Mouse (Mus musculus) left cerebral cortex, adult 2 months (tissue): ENCODE measurements around the gene Bcl2l15. TPM values are rescaled to one million over a fixed set of nuclear protein-coding genes. Genes with fewer than 3 reads are reported as not detected.
"Not testable (repeated sequence)": the region's sequence is repeated elsewhere in the genome, so short reads cannot be mapped to it uniquely, and the experiment has no call there.

ENCODE experiments used
- DNase-seq, 2 experiments: peaks; one replicate each; pipeline ENCODE4 v3.0.0; 2021 to 2022; ENCODE audit warnings: low spot score in 2 of 2, mixed read lengths in 1 of 2; ENCODE audit errors: extremely low spot score in 1 of 2
- H3K27ac ChIP-seq: fragments of 200-600 bp; 2 replicates; pipeline ENCODE4 v1.8.1; 2022
- H3K4me3 ChIP-seq: fragments of 200-600 bp; 2 replicates; pipeline ENCODE4 v1.8.1; 2022
- CTCF ChIP-seq: fragments of 200-600 bp; IDR thresholded peaks from 2 replicates; pipeline ENCODE4 v1.8.1; 2022; ENCODE audit warnings: antibody characterized with exemption, mild to moderate bottlenecking, moderate library complexity
- intact Hi-C: fragments of 180-260 bp; cut with DNase I; formaldehyde crosslinking; loops from one replicate; pipeline ENCODE4 v1.15.1; 2025
- total RNA-seq, 2 experiments: library from RNA; stranded (reverse); gene quantifications; 2 replicates each; pipeline ENCODE4 v1.2.3; 2021

Bcl2l15 gene
- total RNA-seq, 2 experiments from 2014 or later = 1.3 to 1.8 TPM

GRCm38 (mm10) chr3:103835272-103835950 is 3.0 kb downstream of the Bcl2l15 start:
- intact Hi-C loops = no loop called here
- DNase-seq = no peak
- Histone ChIP-seq H3K27ac (no peak overlapping the region), H3K4me3 (no peak overlapping the region)
- TF ChIP-seq CTCF = no peak

GRCm38 (mm10) chr3:103835951-103836310 is 3.5 kb downstream of the Bcl2l15 start:
- DNase-seq = no peak
- Histone ChIP-seq H3K27ac (no peak overlapping the region), H3K4me3 (no peak overlapping the region)
- intact Hi-C loops = no loop called here
- TF ChIP-seq CTCF = no peak

- H3K4me3 ChIP-seq = no peak overlapping the region
- TF ChIP-seq CTCF = no peak
These were observed 4.1 kb downstream of the Bcl2l15 start for GRCm38 (mm10) chr3:103836453-103836852.

GRCm38 (mm10) chr3:103839711-103840110 is 7.3 kb downstream of the Bcl2l15 start:
- H3K27ac ChIP-seq = no peak overlapping the region
- no peak for DNase-seq
- no peak overlapping the region for H3K4me3 ChIP-seq
- intact Hi-C loops = no loop called here
- TF ChIP-seq CTCF = no peak

More at GRCm38 (mm10) chr3:103836453-103836852, 4.1 kb downstream of the Bcl2l15 start:
- intact Hi-C loops = no loop called here
- no peak for DNase-seq
- no peak overlapping the region for H3K27ac ChIP-seq

GRCm38 (mm10) chr3:103840195-103840594 is 7.8 kb downstream of the Bcl2l15 start:
- DNase-seq, intact Hi-C loops, H3K27ac ChIP-seq, H3K4me3 ChIP-seq: not testable (repeated sequence)

GRCm38 (mm10) chr3:103840946-103841345 is 8.5 kb downstream of the Bcl2l15 start:
- intact Hi-C loops, DNase-seq, H3K27ac ChIP-seq, H3K4me3 ChIP-seq: not testable (repeated sequence)

- no peak for TF ChIP-seq CTCF
- no peak for DNase-seq
- H3K4me3 ChIP-seq = no peak overlapping the region
- no peak overlapping the region for H3K27ac ChIP-seq
- intact Hi-C loops = loop anchor here (5.0 kb wide), 1 partner anchor 36 kb away; no protein-coding TSS in a partner anchor
These were observed 18.4 kb downstream of the Bcl2l15 start for GRCm38 (mm10) chr3:103850644-103851363.

GRCm38 (mm10) chr3:103851481-103851880 is 19.1 kb downstream of the Bcl2l15 start:
- Histone ChIP-seq H3K27ac (no peak overlapping the region), H3K4me3 (no peak overlapping the region)
- DNase-seq = no peak
- no peak for TF ChIP-seq CTCF
- intact Hi-C loops = loop anchor here (5.0 kb wide), 1 partner anchor 36 kb away; no protein-coding TSS in a partner anchor

- intact Hi-C loops = loop anchor here (5.0 kb wide), 1 partner anchor 35 kb away; no protein-coding TSS in a partner anchor
- no peak for DNase-seq
- Histone ChIP-seq H3K4me3 (no peak overlapping the region), H3K27ac (no peak overlapping the region)
- no peak for TF ChIP-seq CTCF
These were observed 19.5 kb downstream of the Bcl2l15 start for GRCm38 (mm10) chr3:103851882-103852281.

- TF ChIP-seq CTCF = peak; percentile 49
- peak in 1 of 2 experiments; percentile 20 for DNase-seq
- no peak overlapping the region for H3K27ac ChIP-seq
- intact Hi-C loops = loop anchor here (5.0 kb wide), 1 partner anchor 35 kb away; no protein-coding TSS in a partner anchor
- no peak overlapping the region for H3K4me3 ChIP-seq
These were observed 20.3 kb downstream of the Bcl2l15 start for GRCm38 (mm10) chr3:103852565-103853299.

GRCm38 (mm10) chr3:103853804-103854203 is 21.4 kb downstream of the Bcl2l15 start:
- intact Hi-C loops = loop anchor here (5.0 kb wide), 1 partner anchor 33 kb away; no protein-coding TSS in a partner anchor
- DNase-seq = no peak
- Histone ChIP-seq H3K4me3 (no peak overlapping the region), H3K27ac (no peak overlapping the region)
- TF ChIP-seq CTCF = no peak
